Mouse (Mus musculus) midbrain, embryonic 14.5 days (tissue): ENCODE measurements around the gene Rcor1. TPM values are rescaled to one million over a fixed set of nuclear protein-coding genes. Genes with fewer than 3 reads are reported as not detected.

Experiments
- ATAC-seq: fragments of 200-750 bp; cut with Nextera tagmentation; 2 replicates; pipeline ENCODE4 v1.8.0; 2017; ENCODE audit warnings: moderate number of reproducible peaks, moderate library complexity; ENCODE audit not compliant: low FRiP score, low TSS enrichment
- DNase-seq: peaks from one replicate; pipeline ENCODE4 v3.0.0-alpha.2; 2015
- H3K27ac ChIP-seq: fragments of 300-500 bp; sonication (generic); replicated peaks from 2 replicates; pipeline ENCODE4 v1.5.1; 2014; ENCODE audit warnings: mild to moderate bottlenecking, low read depth, low read length, moderate library complexity
- H3K27me3 ChIP-seq: fragments of 300-500 bp; sonication (generic); 2 replicates; pipeline ENCODE4 v1.6.1; 2014; ENCODE audit warnings: low read length, control low read depth, mixed read lengths; ENCODE audit not compliant: control insufficient read depth, insufficient read depth
- H3K36me3 ChIP-seq: fragments of 300-500 bp; sonication (generic); 2 replicates; pipeline ENCODE4 v1.6.1; 2014; ENCODE audit warnings: low read length, control low read depth; ENCODE audit not compliant: control insufficient read depth, insufficient read depth
- H3K4me1 ChIP-seq: fragments of 300-500 bp; sonication (generic); 2 replicates; pipeline ENCODE4 v1.6.1; 2014; ENCODE audit warnings: mild to moderate bottlenecking, antibody characterized with exemption, low read length, control low read depth; ENCODE audit not compliant: control insufficient read depth, insufficient read depth
- H3K4me2 ChIP-seq: fragments of 300-500 bp; sonication (generic); 2 replicates; pipeline ENCODE4 v1.6.1; 2014; ENCODE audit warnings: mild to moderate bottlenecking, low read length, moderate library complexity
- H3K4me3 ChIP-seq: fragments of 300-500 bp; sonication (generic); replicated peaks from 2 replicates; pipeline ENCODE4 v1.5.1; 2014; ENCODE audit warnings: low read depth, low read length
- H3K9ac ChIP-seq: fragments of 300-500 bp; sonication (generic); replicated peaks from 2 replicates; pipeline ENCODE4 v1.6.1; 2014; ENCODE audit warnings: mild to moderate bottlenecking, low read length, moderate library complexity
- H3K9me3 ChIP-seq: fragments of 300-500 bp; sonication (generic); 2 replicates; pipeline ENCODE4 v1.6.1; 2016; ENCODE audit warnings: low read length, control low read depth, mixed read lengths; ENCODE audit not compliant: control insufficient read depth
- WGBS: fragments of 180-500 bp; shearing (Covaris S2); extraction: QIAGEN DNeasy Blood & Tissue Kit; methylation state at CpG from one replicate; pipeline ENCODE4 v1.1.7; 2014; 5-methylcytosine and 5-hydroxymethylcytosine counted together
- polyA plus RNA-seq: library from polyadenylated mRNA; unstranded; fragments of >200 nt; fragmentation: Nextera tagmentation; extraction: Ambion mirVana; gene quantifications from 2 replicates; pipeline ENCODE4 v1.2.1, GENCODE M21; 2014

The Rcor1 gene
- polyA plus RNA-seq, 1 experiment from 2014 or later, result 7.6 TPM

DNA sequence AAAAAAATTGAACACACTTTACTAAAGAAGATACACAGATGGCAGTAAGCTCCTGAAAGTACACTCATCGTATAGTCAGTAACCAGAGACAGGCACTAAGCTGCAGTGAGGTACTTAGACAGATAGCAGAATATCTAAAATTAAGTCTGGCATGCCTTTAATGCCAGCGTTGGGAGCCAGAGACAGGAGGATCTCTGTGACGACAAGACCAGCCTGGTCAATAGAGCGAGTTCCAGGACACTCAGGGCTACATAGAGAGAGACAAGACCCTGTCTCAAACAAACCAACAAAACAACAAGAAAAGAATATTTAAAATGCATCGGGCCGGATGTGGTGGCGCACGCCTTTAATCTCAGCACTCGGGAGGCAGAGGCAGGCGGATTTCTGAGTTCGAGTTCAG lies 41.1 kb upstream of the Rcor1 start:
- no peak overlapping the region for H3K4me2 ChIP-seq
- DNase-seq (no peak), ATAC-seq (no peak)
- no peak overlapping the region for H3K9ac ChIP-seq
- no peak overlapping the region for H3K27ac ChIP-seq
- 96% methylated on average over 11 of the region's 11 CpGs for WGBS
- no peaks in the 10 kb centered on the region for H3K36me3 ChIP-seq
- peaks cover 5% of the 10 kb centered on the region; the same call in 1 of the 2 replicates for H3K9me3 ChIP-seq
- no peaks in the 10 kb centered on the region for H3K27me3 ChIP-seq
- no peak overlapping the region for H3K4me3 ChIP-seq
- no peaks in the 10 kb centered on the region for H3K4me1 ChIP-seq

DNA sequence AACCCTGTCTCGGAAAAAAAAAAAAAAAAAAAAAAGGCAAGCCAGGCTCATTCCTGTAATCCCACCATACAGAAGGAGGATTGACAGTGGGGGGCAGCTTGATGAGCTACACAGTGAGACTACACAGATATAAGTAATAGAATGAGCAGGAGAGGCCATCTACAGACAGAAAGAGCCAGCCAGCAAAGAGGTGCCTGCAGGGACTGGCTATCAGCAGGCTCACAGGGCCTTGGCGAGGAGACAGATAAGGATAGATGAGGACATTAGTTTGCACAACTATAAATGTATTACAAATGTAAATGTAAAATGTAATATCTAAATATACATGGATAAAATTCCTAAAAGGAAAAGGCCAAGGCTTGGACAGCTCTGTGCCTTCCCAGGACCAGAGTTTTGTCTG lies 39.3 kb upstream of the Rcor1 start:
- no peak overlapping the region for H3K27ac ChIP-seq
- no peak overlapping the region for H3K9ac ChIP-seq
- H3K36me3 ChIP-seq, result no peaks in the 10 kb centered on the region
- H3K4me1 ChIP-seq, result no peaks in the 10 kb centered on the region
- peaks cover 5% of the 10 kb centered on the region; the same call in 1 of the 2 replicates for H3K9me3 ChIP-seq
- H3K27me3 ChIP-seq, result no peaks in the 10 kb centered on the region
- ATAC-seq (no peak), DNase-seq (no peak)
- no peak overlapping the region for H3K4me2 ChIP-seq
- no peak overlapping the region for H3K4me3 ChIP-seq
- WGBS, result 82% methylated on average over 2 of the region's 2 CpGs

DNA sequence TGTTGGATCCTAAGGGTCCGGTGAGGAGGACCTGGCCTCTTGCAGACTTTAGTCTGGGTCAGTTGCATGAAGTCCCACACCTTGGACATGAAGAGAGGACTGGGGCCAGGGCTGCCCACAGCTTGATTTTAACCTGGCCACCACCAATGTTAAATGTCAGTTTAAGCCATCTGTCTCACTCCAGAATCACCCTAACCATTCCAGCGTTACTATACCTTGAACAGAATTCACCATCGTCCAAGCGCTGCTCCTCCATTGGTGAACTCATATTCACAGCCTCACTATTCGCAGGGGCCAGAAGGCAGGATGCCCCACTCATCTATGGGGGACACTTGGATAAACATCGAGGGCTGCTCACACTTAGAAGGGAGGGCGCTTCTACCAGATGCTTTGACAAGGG lies 38.2 kb upstream of the Rcor1 start:
- WGBS, result 94% methylated on average over 7 of the region's 7 CpGs

DNA sequence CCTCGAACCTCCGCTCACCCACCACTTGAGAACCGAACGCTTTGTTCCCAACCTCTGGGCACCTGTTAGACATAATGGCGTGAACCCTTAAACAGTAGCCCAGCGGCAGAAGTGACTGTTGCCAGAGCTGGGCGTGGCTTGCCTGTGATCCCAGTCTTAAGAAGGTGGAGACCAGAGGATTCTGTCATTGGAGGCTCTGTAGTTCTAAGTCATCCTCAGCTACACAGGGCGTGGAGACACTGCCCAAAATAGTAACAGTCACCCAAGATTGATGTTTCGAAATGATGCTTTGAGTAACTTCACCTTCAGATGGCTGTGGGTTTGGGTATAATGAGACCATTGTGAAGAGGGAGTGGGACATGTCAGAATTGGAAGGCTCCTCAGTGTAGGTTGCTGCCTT lies 35.0 kb upstream of the Rcor1 start:
- Histone ChIP-seq H3K27me3 (no peaks in the 10 kb centered on the region), H3K27ac (no peak overlapping the region), H3K36me3 (no peaks in the 10 kb centered on the region), H3K9ac (no peak overlapping the region), H3K4me1 (peaks cover 7% of the 10 kb centered on the region), H3K9me3 (no peaks in the 10 kb centered on the region), H3K4me2 (no peak overlapping the region), H3K4me3 (no peak overlapping the region)
- DNase-seq (no peak), ATAC-seq (no peak)
- WGBS, result 83% methylated on average over 9 of the region's 9 CpGs

More for the DNA sequence above, 38.2 kb upstream of the Rcor1 start:
- Histone ChIP-seq H3K9ac (no peak overlapping the region), H3K4me1 (no peaks in the 10 kb centered on the region), H3K27ac (no peak overlapping the region), H3K27me3 (no peaks in the 10 kb centered on the region), H3K9me3 (peaks cover 5% of the 10 kb centered on the region; the same call in 1 of the 2 replicates), H3K4me2 (no peak overlapping the region), H3K36me3 (no peaks in the 10 kb centered on the region), H3K4me3 (no peak overlapping the region)
- DNase-seq (no peak), ATAC-seq (no peak)

DNA sequence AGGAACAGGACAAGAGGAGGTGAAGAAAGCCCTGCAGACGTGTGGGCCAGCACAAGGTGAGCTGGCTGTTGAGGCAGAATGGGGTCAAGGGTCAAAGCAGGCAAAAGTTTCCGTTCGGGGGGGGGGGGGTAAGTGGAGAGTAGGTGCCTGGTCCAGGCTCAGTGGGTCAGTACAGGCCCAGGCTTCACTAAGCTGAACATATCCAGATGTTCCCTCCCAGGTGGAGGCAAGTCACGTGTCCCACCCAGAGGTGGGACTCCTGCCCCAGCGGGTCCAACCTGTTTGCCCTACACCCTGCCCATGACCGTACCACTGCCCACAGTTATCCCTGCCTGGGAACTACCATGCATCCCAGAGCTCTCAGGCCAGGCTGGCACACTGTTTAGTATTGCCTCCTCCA lies 33.3 kb upstream of the Rcor1 start:
- no peaks in the 10 kb centered on the region for H3K9me3 ChIP-seq
- H3K9ac ChIP-seq, result no peak overlapping the region
- H3K4me1 ChIP-seq, result peaks cover 7% of the 10 kb centered on the region
- ATAC-seq (no peak), DNase-seq (no peak)
- H3K36me3 ChIP-seq, result no peaks in the 10 kb centered on the region
- H3K27me3 ChIP-seq, result no peaks in the 10 kb centered on the region
- H3K4me3 ChIP-seq, result no peak overlapping the region
- no peak overlapping the region for H3K27ac ChIP-seq
- H3K4me2 ChIP-seq, result no peak overlapping the region
- 82% methylated on average over 5 of the region's 6 CpGs for WGBS

DNA sequence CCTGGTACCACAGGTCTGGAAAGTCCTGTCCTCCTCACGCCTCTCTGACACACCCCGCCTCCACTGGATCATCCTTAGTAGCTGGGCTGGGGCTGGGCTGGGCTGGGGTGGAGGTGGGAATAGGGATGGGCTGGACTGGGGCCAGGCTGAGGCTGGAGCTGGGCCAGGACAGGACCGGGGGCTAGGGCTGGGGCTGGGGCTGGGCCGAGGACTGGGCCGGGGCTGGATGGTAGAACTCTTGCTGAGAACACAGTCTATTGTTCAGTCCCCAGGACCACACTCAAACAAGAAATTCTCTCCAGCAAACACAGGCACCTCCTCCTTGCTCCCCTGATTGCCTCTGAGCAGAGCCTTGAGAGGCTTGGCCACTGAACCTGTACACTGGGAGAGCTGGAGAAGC lies 32.8 kb upstream of the Rcor1 start:
- H3K4me3 ChIP-seq, result no peak overlapping the region
- DNase-seq (no peak), ATAC-seq (no peak)
- H3K36me3 ChIP-seq, result no peaks in the 10 kb centered on the region
- WGBS, result 65% methylated on average over 5 of the region's 5 CpGs
- no peak overlapping the region for H3K4me2 ChIP-seq
- no peaks in the 10 kb centered on the region for H3K9me3 ChIP-seq
- no peak overlapping the region for H3K27ac ChIP-seq
- H3K4me1 ChIP-seq, result peaks cover 7% of the 10 kb centered on the region
- no peaks in the 10 kb centered on the region for H3K27me3 ChIP-seq
- H3K9ac ChIP-seq, result no peak overlapping the region

DNA sequence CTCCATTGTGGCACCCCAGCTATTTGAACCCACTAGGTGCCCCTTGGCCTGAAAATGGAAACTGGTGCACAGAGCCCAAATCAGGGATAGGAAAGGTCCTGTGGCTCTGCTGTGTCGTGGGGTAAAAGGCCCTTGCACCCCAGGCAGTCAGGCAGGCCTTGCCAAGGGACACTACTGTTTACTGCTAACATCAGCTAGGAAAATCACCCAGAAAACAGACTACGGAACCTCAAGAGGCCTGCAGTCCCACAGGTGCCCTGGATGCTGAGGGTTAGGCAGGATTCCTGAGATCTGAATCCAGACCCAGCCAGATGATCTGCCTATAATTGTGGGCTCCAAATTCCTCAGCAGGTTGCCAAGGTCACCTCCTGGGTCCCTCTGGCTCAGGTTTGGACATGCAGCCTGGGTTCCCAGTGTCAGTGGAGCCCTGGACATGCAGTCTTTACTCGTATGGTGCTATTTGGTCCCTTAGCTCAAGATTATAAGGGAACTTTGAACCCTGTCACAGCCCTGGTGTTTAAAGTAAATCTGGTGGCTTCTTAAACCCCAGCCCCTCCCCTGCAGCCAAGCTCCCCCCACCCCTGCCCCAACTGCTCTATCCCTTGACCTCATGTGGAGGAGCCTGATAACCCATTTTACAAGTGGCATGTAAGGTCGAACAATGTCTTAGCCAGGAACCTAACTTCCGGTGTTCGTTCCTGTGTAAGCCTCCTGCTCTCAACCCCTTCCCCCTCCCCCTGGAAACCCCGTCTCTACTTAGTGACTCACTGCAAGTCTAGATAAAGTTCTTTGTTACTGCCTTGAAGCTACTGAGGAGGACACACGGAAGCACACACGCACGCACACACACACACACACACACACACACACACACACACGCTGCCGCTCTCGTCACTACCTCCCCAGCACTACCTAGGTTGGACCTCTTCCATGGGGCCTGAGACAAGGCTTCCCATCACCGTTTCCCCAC lies 31.7 kb upstream of the Rcor1 start:
- no peak for DNase-seq
- Histone ChIP-seq H3K27me3 (no peaks in the 10 kb centered on the region), H3K4me3 (no peak overlapping the region), H3K4me2 (no peak overlapping the region), H3K9ac (no peak overlapping the region), H3K36me3 (no peaks in the 10 kb centered on the region), H3K9me3 (no peaks in the 10 kb centered on the region), H3K4me1 (peaks cover 7% of the 10 kb centered on the region), H3K27ac (no peak overlapping the region)
- no peak for ATAC-seq
- 80% methylated on average over 14 of the region's 14 CpGs for WGBS

DNA sequence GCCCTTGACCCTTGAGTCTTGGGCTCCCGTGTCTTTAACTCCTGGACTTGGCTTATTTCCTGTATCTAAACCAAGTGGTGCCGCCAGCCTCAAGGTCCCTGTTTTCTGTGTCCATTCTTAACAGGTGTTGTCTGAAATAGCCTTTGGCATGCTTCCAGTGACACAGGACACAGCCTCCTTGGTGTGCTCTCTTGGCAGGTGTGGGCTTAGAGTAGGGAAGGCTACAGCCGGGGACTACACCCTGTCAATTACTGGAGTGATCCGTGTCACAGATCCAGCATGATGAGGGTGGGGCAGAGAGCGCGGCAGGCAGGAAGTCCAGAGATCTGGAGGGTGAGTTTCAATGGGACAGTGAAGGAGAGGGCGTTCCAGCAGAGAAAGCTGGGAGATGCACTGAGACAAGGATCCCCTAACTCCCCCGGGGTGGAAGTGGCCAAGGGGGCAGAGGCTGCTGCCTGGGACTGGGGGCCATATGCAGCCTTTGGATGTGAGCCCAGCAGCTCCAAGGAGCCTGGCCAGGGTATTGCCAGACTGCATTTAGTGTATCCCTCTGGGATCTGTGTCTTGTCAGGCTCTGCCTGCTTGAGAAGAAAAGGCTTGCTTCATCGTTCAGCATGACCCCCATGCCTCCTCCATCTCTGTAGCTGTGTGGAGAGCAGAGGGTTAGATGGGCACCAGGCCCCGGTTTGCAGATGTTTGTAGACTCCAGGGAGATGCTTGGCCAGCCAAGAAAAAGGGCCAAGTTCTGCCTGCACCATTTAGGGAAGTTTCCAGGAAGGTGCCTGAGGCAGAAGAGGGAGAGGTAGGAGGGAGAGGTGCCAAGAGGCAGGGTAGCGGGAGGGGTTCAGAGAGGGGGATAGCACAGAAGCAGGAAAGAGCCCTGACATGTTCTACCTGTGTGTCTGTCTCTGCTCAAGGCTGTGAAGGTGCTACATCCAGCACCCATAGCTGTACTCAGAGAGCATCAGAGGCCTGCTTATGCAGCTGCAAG lies 30.4 kb upstream of the Rcor1 start:
- 63% methylated on average over 11 of the region's 11 CpGs for WGBS
- Histone ChIP-seq H3K9ac (no peak overlapping the region), H3K4me1 (peaks cover 7% of the 10 kb centered on the region), H3K27ac (no peak overlapping the region), H3K4me2 (no peak overlapping the region), H3K27me3 (no peaks in the 10 kb centered on the region), H3K36me3 (no peaks in the 10 kb centered on the region), H3K9me3 (no peaks in the 10 kb centered on the region), H3K4me3 (no peak overlapping the region)
- DNase-seq (no peak), ATAC-seq (no peak)
